Mouse (Mus musculus): ENCODE measurements around the gene Atad1. TPM values are rescaled to one million over a fixed set of nuclear protein-coding genes. Genes with fewer than 3 reads are reported as not detected.
"Not testable (repeated sequence)": the region's sequence is repeated elsewhere in the genome, so short reads cannot be mapped to it uniquely, and the experiment has no call there.

The Atad1 gene
- 48.5 and 49.6 TPM in 2 replicates for polyA plus RNA-seq (2015; fragmentation: Nextera tagmentation; extraction: Ambion mirVana)

DNA sequence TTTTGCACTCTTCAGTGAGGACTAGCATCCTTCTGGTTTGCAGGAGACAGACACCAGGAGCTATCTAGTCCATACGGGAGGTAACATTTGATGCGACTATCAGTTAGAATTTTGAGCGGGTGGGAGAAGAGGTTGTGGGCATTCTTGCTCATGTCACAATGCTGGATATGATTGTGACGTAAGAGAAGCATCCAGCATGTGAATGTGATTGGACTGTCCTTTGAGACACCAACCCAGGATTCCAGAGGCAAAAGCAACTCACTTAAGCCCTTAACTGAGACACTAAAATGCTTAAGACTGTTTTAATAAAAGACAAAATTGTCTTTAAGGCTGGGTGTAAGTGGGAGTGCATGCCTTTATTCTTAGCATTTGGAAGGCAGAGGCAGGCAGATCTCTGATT lies at the start of gene Atad1:
Gene Atad1 (minus strand): TSS at position 101 of the 400 bp plus-strand sequence.
- Histone ChIP-seq H3K4me2 (replicated peaks; ENCODE audit: low read depth) (no peak within 1 kb of the TSS), H3K4me3 (ENCODE audit: low read depth, low read length) (no peak within 1 kb of the TSS), H3K4me1 (replicated peaks; ENCODE audit: control insufficient read depth, insufficient read depth, low read length) (no peaks in the 10 kb centered on the region), H3K27ac (ENCODE audit: low read depth, low read length) (no peak within 1 kb of the TSS), H3K9ac (ENCODE audit: low read depth, low read length) (no peak within 1 kb of the TSS), H3K36me3 (ENCODE audit: control insufficient read depth, insufficient read depth) (no peaks in the 10 kb centered on the region), H3K27me3 (replicated peaks; ENCODE audit: control insufficient read depth, insufficient read depth, low read length) (no peaks in the 10 kb centered on the region), H3K9me3 (ENCODE audit: control insufficient read depth) (no peaks in the 10 kb centered on the region)
- 93% methylated on average over 4 of the region's 4 CpGs for WGBS
- ATAC-seq = no peak
- TF ChIP-seq CTCF (IDR thresholded peaks at IDR 0.05; ENCODE audit: low read depth) = no peak

DNA sequence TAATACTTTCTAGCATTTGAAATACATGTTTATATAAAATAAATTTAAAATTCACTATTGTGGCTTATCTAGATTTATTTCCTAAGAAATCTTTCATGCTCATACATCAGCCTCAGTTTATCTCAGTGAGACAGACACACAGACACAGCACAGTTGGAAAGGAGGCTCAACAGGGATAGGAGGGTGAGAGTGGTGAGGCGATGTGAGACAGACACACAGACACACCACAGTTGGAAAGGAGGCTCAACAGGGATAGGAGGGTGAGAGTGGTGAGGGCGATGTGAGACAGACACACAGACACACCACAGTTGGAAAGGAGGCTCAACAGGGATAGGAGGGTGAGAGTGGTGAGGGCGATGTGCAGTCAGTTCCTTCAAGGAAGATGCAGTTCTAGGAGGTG lies 48.4 kb upstream of the Atad1 start:
- WGBS = 84% methylated on average over 3 of the region's 3 CpGs
- not testable (repeated sequence) for H3K4me3 ChIP-seq (ENCODE audit: low read depth, low read length); H3K27me3 ChIP-seq (replicated peaks; ENCODE audit: control insufficient read depth, insufficient read depth, low read length); H3K9me3 ChIP-seq (ENCODE audit: control insufficient read depth); H3K9ac ChIP-seq (ENCODE audit: low read depth, low read length); H3K36me3 ChIP-seq (ENCODE audit: control insufficient read depth, insufficient read depth); H3K27ac ChIP-seq (ENCODE audit: low read depth, low read length); H3K4me2 ChIP-seq (replicated peaks; ENCODE audit: low read depth); ATAC-seq
- H3K4me1 ChIP-seq (replicated peaks; ENCODE audit: control insufficient read depth, insufficient read depth, low read length) = peaks cover 11% of the 10 kb centered on the region; the same call in 1 of the 2 replicates

DNA sequence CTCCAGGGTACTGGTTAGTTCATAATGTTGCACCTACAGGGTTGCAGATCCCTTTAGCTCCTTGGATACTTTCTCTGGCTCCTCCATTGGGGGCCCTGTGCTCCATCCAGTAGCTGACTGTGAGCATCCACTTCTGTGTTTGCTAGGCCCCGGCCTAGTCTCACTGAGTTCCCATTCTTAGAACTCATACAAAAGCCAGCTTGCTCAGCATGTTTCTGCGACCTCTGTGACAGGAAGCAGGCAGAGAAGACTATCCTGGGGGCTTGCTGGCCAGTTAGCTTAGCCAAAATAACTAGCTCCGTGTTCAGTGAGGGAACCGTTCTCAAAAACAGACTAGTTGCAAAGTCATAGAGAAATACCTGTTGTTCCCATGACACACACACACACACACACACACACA lies 47.8 kb upstream of the Atad1 start:
- not testable (repeated sequence) for H3K4me3 ChIP-seq (ENCODE audit: low read depth, low read length); H3K9ac ChIP-seq (ENCODE audit: low read depth, low read length); H3K4me2 ChIP-seq (replicated peaks; ENCODE audit: low read depth); ATAC-seq; H3K9me3 ChIP-seq (ENCODE audit: control insufficient read depth); H3K27me3 ChIP-seq (replicated peaks; ENCODE audit: control insufficient read depth, insufficient read depth, low read length); H3K36me3 ChIP-seq (ENCODE audit: control insufficient read depth, insufficient read depth); H3K27ac ChIP-seq (ENCODE audit: low read depth, low read length)
- WGBS = 42% methylated on average over 4 of the region's 4 CpGs
- peaks cover 11% of the 10 kb centered on the region; the same call in 1 of the 2 replicates for H3K4me1 ChIP-seq (replicated peaks; ENCODE audit: control insufficient read depth, insufficient read depth, low read length)

DNA sequence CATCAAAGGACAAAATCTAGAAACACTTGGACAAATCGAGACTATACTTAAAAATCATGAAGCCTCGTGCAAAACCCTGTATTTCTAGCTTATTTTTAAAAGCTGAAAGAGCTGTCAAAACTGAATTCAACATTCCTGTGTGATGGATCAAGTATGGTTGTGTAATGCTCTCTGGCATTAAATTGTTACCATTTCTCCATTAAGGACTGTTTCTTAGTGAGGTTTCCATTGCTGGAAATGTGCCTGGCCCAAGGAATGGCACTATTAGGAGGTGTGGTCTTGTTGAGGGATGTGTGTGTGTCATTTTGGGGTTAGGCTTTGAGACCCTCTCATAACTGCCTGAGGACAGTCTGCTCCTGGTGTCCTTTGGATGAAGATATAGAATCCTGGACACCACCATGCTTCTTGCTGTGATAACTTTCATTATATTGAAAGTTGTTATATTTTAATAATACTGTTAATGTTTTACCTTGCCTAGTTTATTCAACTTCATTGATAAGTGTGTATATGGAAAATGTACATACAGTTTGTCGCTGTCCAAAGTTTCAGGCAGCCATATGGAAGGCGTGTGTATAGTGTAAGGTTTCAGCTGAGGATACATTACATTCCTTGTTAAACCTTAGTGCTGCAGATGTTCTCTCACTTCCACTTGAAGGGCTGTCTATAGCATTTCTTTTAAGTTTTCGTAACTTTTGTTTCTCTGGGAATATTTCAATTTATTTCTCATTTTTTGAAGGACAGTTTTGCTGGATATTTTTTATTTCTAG lies 41.9 kb upstream of the Atad1 start:
- H3K9ac ChIP-seq (ENCODE audit: low read depth, low read length) = no peak overlapping the region
- TF ChIP-seq CTCF (IDR thresholded peaks at IDR 0.05; ENCODE audit: low read depth) = no peak
- no peaks in the 10 kb centered on the region for H3K27me3 ChIP-seq (replicated peaks; ENCODE audit: control insufficient read depth, insufficient read depth, low read length)
- 74% methylated on average over 5 of the region's 5 CpGs for WGBS
- ATAC-seq = no peak
- no peak overlapping the region for H3K4me3 ChIP-seq (ENCODE audit: low read depth, low read length)
- H3K4me2 ChIP-seq (replicated peaks; ENCODE audit: low read depth) = no peak overlapping the region
- H3K4me1 ChIP-seq (replicated peaks; ENCODE audit: control insufficient read depth, insufficient read depth, low read length) = peaks cover 4% of the 10 kb centered on the region; the same call in 1 of the 2 replicates
- H3K9me3 ChIP-seq (ENCODE audit: control insufficient read depth) = no peaks in the 10 kb centered on the region
- 0 out of 2 replicates have a peak, but pooled peaks cover 3% of the 10 kb centered on the region for H3K36me3 ChIP-seq (ENCODE audit: control insufficient read depth, insufficient read depth)
- no peak overlapping the region for H3K27ac ChIP-seq (ENCODE audit: low read depth, low read length)

DNA sequence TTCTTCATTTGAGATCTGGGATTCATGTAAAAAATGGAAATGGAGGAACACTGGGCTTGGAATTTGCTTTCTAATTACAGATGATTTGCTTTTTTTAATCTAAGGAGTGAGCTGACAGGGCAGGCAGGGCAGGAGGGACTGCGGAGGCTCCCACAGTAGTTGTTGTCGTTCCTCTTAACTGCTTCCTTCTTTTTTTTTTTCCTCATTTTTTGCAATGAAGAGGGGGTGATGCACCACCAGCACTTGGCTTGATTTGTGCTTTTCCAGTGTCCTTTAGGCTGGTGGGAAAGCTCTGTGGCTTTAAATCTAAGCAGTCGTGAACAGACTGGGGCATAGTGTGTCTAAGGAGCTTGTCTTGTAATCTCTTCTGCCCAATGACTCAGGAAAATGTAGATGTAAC lies 39.5 kb upstream of the Atad1 start:
- Histone ChIP-seq H3K4me2 (replicated peaks; ENCODE audit: low read depth) (no peak overlapping the region), H3K4me1 (replicated peaks; ENCODE audit: control insufficient read depth, insufficient read depth, low read length) (0 out of 2 replicates have a peak, but pooled peaks cover 4% of the 10 kb centered on the region), H3K9ac (ENCODE audit: low read depth, low read length) (no peak overlapping the region), H3K36me3 (ENCODE audit: control insufficient read depth, insufficient read depth) (0 out of 2 replicates have a peak, but pooled peaks cover 3% of the 10 kb centered on the region), H3K9me3 (ENCODE audit: control insufficient read depth) (no peaks in the 10 kb centered on the region), H3K27ac (ENCODE audit: low read depth, low read length) (no peak overlapping the region), H3K4me3 (ENCODE audit: low read depth, low read length) (no peak overlapping the region), H3K27me3 (replicated peaks; ENCODE audit: control insufficient read depth, insufficient read depth, low read length) (no peaks in the 10 kb centered on the region)
- ATAC-seq = no peak
- no peak for TF ChIP-seq CTCF (IDR thresholded peaks at IDR 0.05; ENCODE audit: low read depth)
- WGBS = 55% methylated on average over 3 of the region's 3 CpGs

DNA sequence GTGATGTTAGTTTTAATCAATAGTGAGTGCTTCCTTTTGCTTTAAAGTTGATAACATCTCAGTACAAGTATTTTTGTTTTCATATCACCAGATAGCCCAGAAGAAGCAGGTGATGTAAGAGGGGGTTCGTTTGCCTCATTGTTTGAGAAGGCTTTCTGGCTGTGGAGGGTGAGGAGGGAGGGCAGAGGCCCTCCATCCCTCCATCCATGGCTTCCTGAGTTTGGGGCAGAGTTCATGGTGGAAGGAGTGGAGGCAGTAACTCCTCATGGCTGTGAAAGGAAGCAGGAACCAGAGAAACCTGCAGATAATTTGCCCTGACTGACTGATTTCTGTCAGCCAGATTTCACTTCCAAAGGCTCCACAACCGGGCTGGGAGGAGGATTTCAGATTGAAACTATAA lies 38.8 kb upstream of the Atad1 start:
- TF ChIP-seq CTCF (IDR thresholded peaks at IDR 0.05; ENCODE audit: low read depth) = no peak
- Histone ChIP-seq H3K27me3 (replicated peaks; ENCODE audit: control insufficient read depth, insufficient read depth, low read length) (no peaks in the 10 kb centered on the region), H3K36me3 (ENCODE audit: control insufficient read depth, insufficient read depth) (0 out of 2 replicates have a peak, but pooled peaks cover 3% of the 10 kb centered on the region), H3K4me1 (replicated peaks; ENCODE audit: control insufficient read depth, insufficient read depth, low read length) (0 out of 2 replicates have a peak, but pooled peaks cover 4% of the 10 kb centered on the region), H3K9me3 (ENCODE audit: control insufficient read depth) (no peaks in the 10 kb centered on the region), H3K4me2 (replicated peaks; ENCODE audit: low read depth) (no peak overlapping the region), H3K9ac (ENCODE audit: low read depth, low read length) (0 out of 2 replicates have a peak overlapping the region, but pooled peaks have one; percentile 22), H3K27ac (ENCODE audit: low read depth, low read length) (no peak overlapping the region), H3K4me3 (ENCODE audit: low read depth, low read length) (no peak overlapping the region)
- no peak for ATAC-seq
- WGBS = 33% methylated on average over 2 of the region's 2 CpGs
